Mouse (Mus musculus) E14TG2a.4 (cell line): ENCODE data around the gene Phf19.

ENCODE experiments used
- CTCF ChIP-seq: conservative IDR thresholded peaks from 2 replicates; pipeline ENCODE4 v1.5.1; 2014; ENCODE audit warnings: low read length
- NANOG ChIP-seq: IDR thresholded peaks from 2 replicates; pipeline ENCODE4 v1.6.1; 2014; ENCODE audit warnings: borderline replicate concordance, low read length, mixed read lengths
- POU5F1 ChIP-seq: IDR thresholded peaks from 2 replicates; pipeline ENCODE4 v1.6.1; 2014; ENCODE audit warnings: low read length, borderline replicate concordance

GRCm38 (mm10) chr2:34963371-34963956, 49.6 kb upstream of the Phf19 start:
- TF ChIP-seq CTCF (no peak), NANOG (no peak), POU5F1 (no peak)
